Mouse (Mus musculus): ENCODE results near the gene Plscr1. TPM values are rescaled to one million over a fixed set of nuclear protein-coding genes. Genes with fewer than 3 reads are reported as not detected.
A peak's percentile ranks its signal among the peaks of the same experiment; 100 is the strongest.

Gene Plscr1
- polyA plus RNA-seq, 1 experiment from 2014 or later, result 108 TPM

GRCm38 (mm10) chr9:92266558-92267171 lies 17.1 kb downstream of the Plscr1 start:
- ATAC-seq, result peak; percentile 82
- H3K4me3 ChIP-seq (replicated peaks), result no peak overlapping the region
- no peaks in the 10 kb centered on the region for H3K27me3 ChIP-seq (replicated peaks)
- H3K4me1 ChIP-seq (replicated peaks), result peaks cover 11% of the 10 kb centered on the region; the same call in 1 of the 2 replicates
- no peak overlapping the region for H3K27ac ChIP-seq
- 53% methylated on average over 8 of the region's 8 CpGs for WGBS
- H3K9ac ChIP-seq, result no peak overlapping the region
- H3K4me2 ChIP-seq (replicated peaks), result no peak overlapping the region
- H3K36me3 ChIP-seq, result peaks cover 8% of the 10 kb centered on the region; the same call in 1 of the 2 replicates
- no peaks in the 10 kb centered on the region for H3K9me3 ChIP-seq

DNA sequence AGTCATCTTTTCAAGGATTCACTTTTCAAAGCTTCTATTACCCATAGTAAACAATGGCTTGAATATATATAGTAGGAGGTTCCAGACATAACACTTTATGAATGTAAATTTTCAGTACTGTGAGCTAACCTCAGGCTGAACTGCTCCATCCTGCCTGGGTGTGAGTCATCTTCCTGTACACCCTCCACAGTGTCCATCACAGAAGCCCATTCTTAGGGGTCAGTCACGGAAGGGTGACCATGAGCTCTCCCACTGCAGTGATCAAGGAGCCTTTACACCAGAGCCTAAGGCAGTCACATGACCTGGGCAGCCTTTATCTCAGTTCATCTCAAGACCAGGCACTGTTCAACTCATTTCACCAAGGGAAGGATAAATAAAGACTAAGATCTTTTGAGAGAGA lies 18.2 kb downstream of the Plscr1 start:
- whole genome bisulfite sequencing, result 79% methylated on average over 1 of the region's 1 CpGs
- H3K9ac ChIP-seq, result no peak overlapping the region
- peaks cover 11% of the 10 kb centered on the region; the same call in 1 of the 2 replicates for H3K4me1 ChIP-seq (replicated peaks)
- H3K36me3 ChIP-seq, result peaks cover 5% of the 10 kb centered on the region; the same call in 1 of the 2 replicates
- no peak overlapping the region for H3K4me2 ChIP-seq (replicated peaks)
- no peak overlapping the region for H3K27ac ChIP-seq
- H3K9me3 ChIP-seq, result no peaks in the 10 kb centered on the region
- ATAC-seq, result no peak
- no peaks in the 10 kb centered on the region for H3K27me3 ChIP-seq (replicated peaks)
- H3K4me3 ChIP-seq (replicated peaks), result no peak overlapping the region

DNA sequence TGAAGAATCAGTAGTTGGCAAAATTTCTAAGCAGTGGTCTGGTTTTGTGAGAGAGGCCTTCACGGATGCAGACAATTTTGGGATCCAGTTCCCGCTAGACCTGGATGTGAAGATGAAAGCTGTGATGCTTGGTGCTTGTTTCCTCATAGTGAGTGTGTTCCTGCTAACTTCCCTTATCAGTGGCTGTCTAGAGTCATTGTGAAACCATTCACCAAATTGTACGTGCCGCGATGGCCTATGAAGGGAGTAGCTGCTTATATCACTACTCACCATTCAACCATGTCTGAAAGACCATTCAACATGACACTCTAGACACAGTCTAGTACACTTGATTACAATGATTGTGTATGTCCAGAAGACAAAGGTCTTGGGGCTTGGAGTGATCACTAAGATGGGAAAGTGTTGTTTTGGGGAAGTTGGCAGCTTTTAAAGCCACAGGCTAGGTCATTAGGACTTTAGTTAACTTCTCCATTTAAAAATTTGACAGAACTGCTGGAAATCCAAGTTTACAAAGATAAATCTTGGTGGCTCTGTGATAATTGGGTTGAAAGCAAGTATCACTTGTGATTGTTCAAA lies 20.4 kb downstream of the Plscr1 start:
- Histone ChIP-seq H3K4me2 (replicated peaks) (no peak overlapping the region), H3K36me3 (peaks cover 5% of the 10 kb centered on the region; the same call in 1 of the 2 replicates), H3K27ac (no peak overlapping the region), H3K4me1 (replicated peaks) (peaks cover 20% of the 10 kb centered on the region; the same call in 1 of the 2 replicates), H3K9me3 (no peaks in the 10 kb centered on the region), H3K27me3 (replicated peaks) (no peaks in the 10 kb centered on the region), H3K9ac (no peak overlapping the region), H3K4me3 (replicated peaks) (no peak overlapping the region)
- no peak for ATAC-seq
- WGBS, result 91% methylated on average over 5 of the region's 5 CpGs

DNA sequence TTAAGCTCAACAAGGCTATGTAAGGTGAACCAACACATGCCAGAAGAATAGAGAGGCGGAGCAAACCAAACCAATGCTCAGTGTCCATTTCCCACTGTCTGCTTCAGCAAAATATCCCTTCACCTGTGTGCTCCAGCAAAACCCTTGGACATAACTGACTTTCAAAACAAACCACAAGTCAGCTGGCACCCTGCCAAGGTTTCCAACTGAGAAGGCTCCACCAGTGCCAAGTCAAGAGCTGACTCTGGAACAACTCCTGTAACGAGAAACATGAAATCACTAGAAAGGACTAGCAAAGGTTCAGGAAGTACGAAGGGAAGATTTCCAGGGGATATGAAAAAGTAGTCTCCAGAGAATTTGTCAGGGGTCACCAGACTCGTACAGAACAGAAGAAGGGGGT lies 21.4 kb downstream of the Plscr1 start:
- Histone ChIP-seq H3K4me2 (replicated peaks) (no peak overlapping the region), H3K4me3 (replicated peaks) (no peak overlapping the region), H3K4me1 (replicated peaks) (peaks cover 23% of the 10 kb centered on the region; the same call in 1 of the 2 replicates), H3K27me3 (replicated peaks) (no peaks in the 10 kb centered on the region), H3K9me3 (no peaks in the 10 kb centered on the region), H3K9ac (no peak overlapping the region), H3K36me3 (peaks cover 5% of the 10 kb centered on the region; the same call in 1 of the 2 replicates), H3K27ac (no peak overlapping the region)
- WGBS, result 56% methylated on average over 4 of the region's 4 CpGs
- no peak for ATAC-seq

DNA sequence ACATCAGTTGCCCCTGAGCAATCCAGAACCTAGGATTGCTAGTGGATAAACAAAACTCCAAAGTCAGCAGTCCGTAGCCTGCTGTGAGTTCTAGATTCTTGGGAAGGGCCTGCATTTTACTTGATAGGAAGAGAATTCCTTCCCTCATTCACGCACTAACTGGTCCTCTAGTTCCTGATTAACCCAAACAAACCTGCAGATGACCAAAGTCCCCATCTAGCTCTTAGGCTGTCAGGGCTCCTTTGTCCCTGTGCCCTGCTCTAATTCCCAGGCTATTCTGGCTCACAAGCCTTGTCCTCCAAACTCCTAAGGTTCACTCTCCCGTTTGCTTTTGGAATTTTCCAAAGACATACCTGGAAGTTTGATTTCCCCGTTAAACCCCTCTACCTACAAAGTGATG lies 23.1 kb downstream of the Plscr1 start:
- Histone ChIP-seq H3K36me3 (peaks cover 5% of the 10 kb centered on the region; the same call in 1 of the 2 replicates), H3K9me3 (no peaks in the 10 kb centered on the region), H3K4me3 (replicated peaks) (no peak overlapping the region), H3K4me1 (replicated peaks) (peaks cover 14% of the 10 kb centered on the region; the same call in 1 of the 2 replicates), H3K27me3 (replicated peaks) (no peaks in the 10 kb centered on the region), H3K27ac (no peak overlapping the region), H3K9ac (no peak overlapping the region), H3K4me2 (replicated peaks) (no peak overlapping the region)
- 84% methylated on average over 4 of the region's 4 CpGs for WGBS
- no peak for ATAC-seq

DNA sequence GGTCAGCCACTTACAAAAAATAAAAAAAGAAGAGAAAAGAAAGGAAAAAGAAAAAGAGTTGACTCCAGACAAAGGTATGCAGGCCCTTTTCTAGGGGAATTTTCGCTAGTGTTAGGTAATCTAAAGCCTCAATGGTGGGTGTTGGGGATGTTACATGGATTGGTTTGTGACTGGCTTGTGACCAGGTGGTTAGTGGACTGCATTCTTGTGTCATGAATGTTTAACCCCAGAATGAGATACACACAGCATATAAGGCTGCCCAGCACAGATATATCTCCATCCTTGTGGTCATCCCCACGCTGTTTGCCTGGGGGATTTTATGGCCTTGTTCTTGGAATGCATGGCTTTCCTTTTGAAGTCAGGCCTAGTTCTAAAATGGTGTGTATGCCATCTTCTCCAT lies 23.7 kb downstream of the Plscr1 start:
- Histone ChIP-seq H3K4me2 (replicated peaks) (no peak overlapping the region), H3K4me3 (replicated peaks) (no peak overlapping the region), H3K27me3 (replicated peaks) (no peaks in the 10 kb centered on the region), H3K27ac (no peak overlapping the region), H3K9me3 (no peaks in the 10 kb centered on the region), H3K4me1 (replicated peaks) (peaks cover 14% of the 10 kb centered on the region; the same call in 1 of the 2 replicates), H3K9ac (no peak overlapping the region), H3K36me3 (peaks cover 5% of the 10 kb centered on the region; the same call in 1 of the 2 replicates)
- ATAC-seq, result peak; percentile 30; the same call in 1 of the 2 replicates
- WGBS, result 70% methylated on average over 2 of the region's 2 CpGs

GRCm38 (mm10) chr9:92273956-92274762 lies 24.6 kb downstream of the Plscr1 start:
- Histone ChIP-seq H3K27me3 (replicated peaks) (no peaks in the 10 kb centered on the region), H3K4me3 (replicated peaks) (no peak overlapping the region), H3K27ac (peak overlapping the region; percentile 19; the same call in 1 of the 2 replicates), H3K9me3 (no peaks in the 10 kb centered on the region), H3K4me1 (replicated peaks) (peaks cover 14% of the 10 kb centered on the region; the same call in 1 of the 2 replicates), H3K4me2 (replicated peaks) (no peak overlapping the region), H3K36me3 (peaks cover 5% of the 10 kb centered on the region; the same call in 1 of the 2 replicates), H3K9ac (no peak overlapping the region)
- WGBS, result 40% methylated on average over 6 of the region's 6 CpGs
- peak; percentile 89 for ATAC-seq

- H3K4me3 ChIP-seq (replicated peaks), result no peak within 1 kb of the TSS
- H3K9ac ChIP-seq, result no peak within 1 kb of the TSS
- peak within 1 kb of the TSS; percentile 19; the same call in 1 of the 2 replicates for H3K27ac ChIP-seq
- ATAC-seq, result no peak
- H3K36me3 ChIP-seq, result peaks cover 3% of the 10 kb centered on the region; the same call in 1 of the 2 replicates
- WGBS, result 65% methylated on average over 9 of the region's 9 CpGs
- no peaks in the 10 kb centered on the region for H3K27me3 ChIP-seq (replicated peaks)
- peaks cover 14% of the 10 kb centered on the region; the same call in 1 of the 2 replicates for H3K4me1 ChIP-seq (replicated peaks)
- no peaks in the 10 kb centered on the region for H3K9me3 ChIP-seq
- no peak within 1 kb of the TSS for H3K4me2 ChIP-seq (replicated peaks)
These were observed 26.1 kb downstream of the Plscr1 start, which contains the start of gene Plscr2 for GRCm38 (mm10) chr9:92275486-92276207. Gene Plscr2, plus strand, starts transcription at chr9:92275602.

- Histone ChIP-seq H3K9me3 (no peaks in the 10 kb centered on the region), H3K36me3 (no peaks in the 10 kb centered on the region), H3K9ac (no peak overlapping the region), H3K4me2 (replicated peaks) (no peak overlapping the region), H3K4me3 (replicated peaks) (no peak overlapping the region), H3K27ac (no peak overlapping the region), H3K4me1 (replicated peaks) (peaks cover 14% of the 10 kb centered on the region; the same call in 1 of the 2 replicates), H3K27me3 (replicated peaks) (no peaks in the 10 kb centered on the region)
- no peak for ATAC-seq
- 62% methylated on average over 7 of the region's 7 CpGs for WGBS
These were observed 26.8 kb downstream of the Plscr1 start for GRCm38 (mm10) chr9:92276360-92276759.

GRCm38 (mm10) chr9:92280048-92280447 lies 30.5 kb downstream of the Plscr1 start:
- WGBS, result 82% methylated on average over 1 of the region's 1 CpGs
- no peak overlapping the region for H3K9ac ChIP-seq
- H3K4me2 ChIP-seq (replicated peaks), result no peak overlapping the region

DNA sequence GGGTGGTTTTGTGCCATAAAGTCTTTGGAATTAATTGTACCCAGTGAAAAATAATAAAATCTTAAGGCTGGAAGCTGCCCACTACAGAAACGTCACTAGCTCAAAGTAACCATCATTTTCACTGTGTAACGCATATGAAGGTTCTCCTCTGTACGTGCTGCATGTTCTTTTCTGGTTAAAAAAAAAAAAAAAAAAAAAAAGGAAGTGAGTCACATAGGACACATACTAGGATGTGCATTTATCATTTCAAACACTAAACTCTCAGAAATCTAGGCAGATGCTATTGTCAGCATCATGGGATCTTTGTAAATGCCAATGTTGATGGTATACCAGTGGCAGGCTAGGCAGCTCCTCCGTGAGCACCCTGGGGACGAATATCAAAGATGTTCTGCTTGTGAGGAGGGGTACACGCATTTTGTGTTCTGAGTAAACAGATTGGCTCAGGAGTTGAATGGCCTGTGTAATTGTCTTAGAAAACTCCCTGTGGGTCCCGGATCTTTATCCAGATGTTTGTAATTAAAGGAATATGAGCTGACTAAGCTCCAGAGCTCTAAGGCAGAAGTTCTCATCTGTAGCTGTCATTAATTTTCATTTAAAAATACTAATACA lies 33.1 kb downstream of the Plscr1 start:
- Histone ChIP-seq H3K4me2 (replicated peaks) (no peak overlapping the region), H3K9me3 (no peaks in the 10 kb centered on the region), H3K36me3 (no peaks in the 10 kb centered on the region), H3K9ac (no peak overlapping the region), H3K4me3 (replicated peaks) (no peak overlapping the region), H3K27me3 (replicated peaks) (no peaks in the 10 kb centered on the region), H3K27ac (no peak overlapping the region), H3K4me1 (replicated peaks) (no peaks in the 10 kb centered on the region)
- WGBS, result 59% methylated on average over 7 of the region's 7 CpGs
- no peak for ATAC-seq

More at GRCm38 (mm10) chr9:92280048-92280447, 30.5 kb downstream of the Plscr1 start:
- Histone ChIP-seq H3K4me1 (replicated peaks) (0 out of 2 replicates have a peak, but pooled peaks cover 5% of the 10 kb centered on the region), H3K27me3 (replicated peaks) (no peaks in the 10 kb centered on the region), H3K36me3 (no peaks in the 10 kb centered on the region), H3K9me3 (no peaks in the 10 kb centered on the region), H3K4me3 (replicated peaks) (no peak overlapping the region), H3K27ac (no peak overlapping the region)
- ATAC-seq, result no peak

Data from intestine, embryonic 15.5 days (tissue).